Comparison of ENCODE assay signal across 13 mouse cellular contexts in genomic region chr13:54260318-54260717, GRCm38 (mm10).
DNase-seq lines count a peak whose midpoint lies in the region; ATAC-seq and TF ChIP-seq lines count a peak whose summit lies in the region.
"Had no signal": no experiment of that assay in that cellular context is flagged by ENCODE, and none has a peak within 500 bp of the region (broad histone marks: within the 10 kb centered on the region; RNA-seq: fewer than 3 reads in every experiment).

No protein-coding gene starts in this region.

- no peak overlapping the region for H3K4me3 ChIP-seq in MEL (ENCODE audit: control insufficient read depth in 1 of 2, insufficient read depth in 1 of 2, low read depth in 2 of 2, low read length in 2 of 2)
- H3K4me3 ChIP-seq: forebrain, embryonic 15.5 days; heart, embryonic 15.5 days had no signal

- H3K27ac ChIP-seq in MEL (ENCODE audit: control insufficient read depth, low read depth, low read length) = no peak overlapping the region
- H3K27ac ChIP-seq: forebrain, embryonic 15.5 days; heart, embryonic 15.5 days had no signal

- no peaks in the 10 kb centered on the region for H3K9me3 ChIP-seq in MEL (replicated peaks; ENCODE audit: insufficient read depth, low read length)
- H3K9me3 ChIP-seq: forebrain, embryonic 15.5 days; heart, embryonic 15.5 days had no signal

- H3K36me3 ChIP-seq in MEL (ENCODE audit: control insufficient read depth in 1 of 2, insufficient read depth in 2 of 2, low read length in 2 of 2) = no peaks in the 10 kb centered on the region
- H3K36me3 ChIP-seq: forebrain, embryonic 15.5 days; G1E; heart, embryonic 15.5 days had no signal

- intact Hi-C loops in left cerebral cortex, postnatal 25 days (cut with DNase I) = no loop called here

- no peak for ATAC-seq in erythroblast, adult 5-6 weeks (replicated peaks; ENCODE audit: low FRiP score, poor library complexity, severe bottlenecking)
- no peak for ATAC-seq in megakaryocyte-erythroid progenitor cell, adult 5-6 weeks (replicated peaks; ENCODE audit: low FRiP score, low TSS enrichment, poor library complexity, severe bottlenecking)
- ATAC-seq: forebrain, embryonic 15.5 days had no signal

- TF ChIP-seq CTCF in MEL (IDR thresholded peaks at IDR 0.05 in 2 of 3, conservative IDR thresholded peaks at IDR 0.05 in 1 of 3; ENCODE audit: control insufficient read depth in 1 of 3, insufficient read depth in 1 of 3, low read depth in 2 of 3, low read length in 3 of 3, poor library complexity in 1 of 3, severe bottlenecking in 1 of 3) = no peak

- TF ChIP-seq RAD21 in MEL (IDR thresholded peaks at IDR 0.05; ENCODE audit: low read depth, low read length) = no peak

- peaks cover 0 to 2% of the 10 kb centered on the region in 2 experiments; a peak in 1 of 4 replicates for H3K4me1 ChIP-seq in MEL (ENCODE audit: control insufficient read depth in 1 of 2, insufficient read depth in 2 of 2, low read length in 2 of 2)
- H3K4me1 ChIP-seq: heart, embryonic 15.5 days had no signal

- no peak for TF ChIP-seq POLR2A in MEL (IDR thresholded peaks at IDR 0.05; ENCODE audit: control insufficient read depth in 1 of 2, insufficient read depth in 1 of 2, low read depth in 1 of 2, low read length in 2 of 2, poor library complexity in 1 of 2)

- no peaks in the 10 kb centered on the region for H3K79me2 ChIP-seq in MEL (ENCODE audit: control insufficient read depth, insufficient read depth, low read length, poor library complexity)

- no peak overlapping the region for H3K9ac ChIP-seq in MEL (ENCODE audit: control insufficient read depth, low read depth, low read length, poor library complexity, severe bottlenecking)
- H3K9ac ChIP-seq: forebrain, embryonic 15.5 days; heart, embryonic 15.5 days had no signal

- no peak for TF ChIP-seq EP300 in MEL (IDR thresholded peaks at IDR 0.05; ENCODE audit: low read depth in 1 of 2, low read length in 2 of 2)

- peaks cover 0 to 4% of the 10 kb centered on the region in 2 experiments; a peak in 2 of 4 replicates for H3K27me3 ChIP-seq in MEL (ENCODE audit: control insufficient read depth in 1 of 2, insufficient read depth in 2 of 2, low read length in 2 of 2)
- H3K27me3 ChIP-seq: forebrain, embryonic 15.5 days had no signal

- peak; percentile 14 to 41 for DNase-seq in kidney, postnatal 36 days
- no peak for DNase-seq in kidney, adult 9 months
- DNase-seq in MEL (ENCODE audit: low read depth, low spot score) = peak; percentile 35
- DNase-seq in adrenal gland, postnatal 25 days = peak; percentile 31
- DNase-seq in left cerebral cortex, postnatal 25 days (ENCODE audit: low spot score in 2 of 2) = peak; percentile 52 to 92
- DNase-seq: cerebellum, adult 11 months; lung, postnatal 4 days; thymus, adult 18-20 months had no signal

TF ChIP-seq in MEL, 35 proteins besides CTCF, POLR2A, EP300 and RAD21:
- no peak for TF ChIP-seq NELFE (IDR thresholded peaks at IDR 0.05; ENCODE audit: low read depth, low read length)
- no peak for TF ChIP-seq MAFK (IDR thresholded peaks at IDR 0.05; ENCODE audit: borderline replicate concordance, low read depth, low read length)
- no peak for TF ChIP-seq MEF2A (IDR thresholded peaks at IDR 0.05; ENCODE audit: extremely low read depth, insufficient replicate concordance, low read depth, low read length, poor library complexity, severe bottlenecking)
- TF ChIP-seq ELF1 (IDR thresholded peaks at IDR 0.05; ENCODE audit: low read depth, low read length) = no peak
- TF ChIP-seq POLR2AphosphoS5 (IDR thresholded peaks at IDR 0.05; ENCODE audit: borderline replicate concordance, low read depth, low read length) = no peak
- no peak for TF ChIP-seq USF2 (IDR thresholded peaks at IDR 0.05; ENCODE audit: borderline replicate concordance in 1 of 2, insufficient read depth in 1 of 2, low read depth in 1 of 2, low read length in 2 of 2)
- TF ChIP-seq ETS1 (IDR thresholded peaks at IDR 0.05; ENCODE audit: low read depth, low read length) = no peak
- no peak for TF ChIP-seq TBP (IDR thresholded peaks at IDR 0.05; ENCODE audit: low read depth, low read length)
